Mouse (Mus musculus) central nervous system, embryonic 18 days (tissue): ENCODE measurements around the gene Tcf19. TPM values are rescaled to one million over a fixed set of nuclear protein-coding genes. Genes with fewer than 3 reads are reported as not detected.

Source experiments
- polyA plus RNA-seq: library from polyadenylated mRNA; depleted of rRNA; stranded (reverse); fragments of >200 nt; gene quantifications from 2 replicates; pipeline ENCODE4 v1.2.3, GENCODE M21; 2012; rRNA removed

Gene Tcf19
- polyA plus RNA-seq = 11.8 and 14.8 TPM in 2 replicates

DNA sequence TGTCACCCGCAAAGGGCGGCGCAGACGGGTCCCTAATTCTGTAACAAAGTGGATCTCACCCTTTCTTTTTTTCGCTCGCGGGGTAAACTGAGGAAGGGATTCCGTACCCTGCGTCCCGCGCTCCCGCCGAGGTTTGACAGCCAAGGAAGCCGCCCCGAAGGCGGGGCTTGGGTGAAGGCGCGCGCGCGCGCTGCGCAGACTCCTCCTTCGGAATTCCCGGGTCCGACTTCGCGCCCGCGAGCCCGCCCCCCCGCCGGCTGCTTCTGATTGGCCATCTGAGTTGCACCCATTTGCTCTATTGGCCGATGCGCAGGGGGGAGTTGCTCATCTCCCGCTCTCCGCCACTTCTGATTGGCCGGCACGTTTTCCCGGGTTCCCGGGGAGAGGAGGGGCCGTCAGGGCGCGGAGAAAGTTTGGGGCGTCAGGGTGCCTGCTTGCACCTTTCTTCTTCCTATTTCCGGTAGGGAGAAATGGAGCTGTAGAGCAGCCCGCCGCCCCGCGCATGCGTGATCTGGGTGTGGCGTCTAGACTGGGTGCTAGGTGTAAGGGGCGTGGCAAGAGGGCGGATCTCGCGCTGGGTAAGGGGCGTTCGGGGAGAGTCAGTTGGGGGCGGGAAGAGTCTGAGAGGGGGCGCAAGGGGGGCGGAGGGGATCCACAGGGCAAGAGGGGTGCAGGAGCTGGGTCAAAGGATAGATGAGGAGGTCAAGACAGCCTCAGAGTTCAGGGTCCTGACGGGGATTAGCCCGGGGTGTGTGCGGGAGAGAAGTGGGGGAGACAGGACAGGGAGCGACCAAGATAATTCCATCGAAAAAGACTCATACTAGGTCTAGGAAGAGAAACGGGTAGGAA, at the start of gene Tcf19, which contains the start of gene Cchcr1:
Tcf19 (minus strand) TSS at position 173 of the 849 bp plus-strand sequence.
Cchcr1 (plus strand) TSS at position 449 of the 849 bp plus-strand sequence.

DNA sequence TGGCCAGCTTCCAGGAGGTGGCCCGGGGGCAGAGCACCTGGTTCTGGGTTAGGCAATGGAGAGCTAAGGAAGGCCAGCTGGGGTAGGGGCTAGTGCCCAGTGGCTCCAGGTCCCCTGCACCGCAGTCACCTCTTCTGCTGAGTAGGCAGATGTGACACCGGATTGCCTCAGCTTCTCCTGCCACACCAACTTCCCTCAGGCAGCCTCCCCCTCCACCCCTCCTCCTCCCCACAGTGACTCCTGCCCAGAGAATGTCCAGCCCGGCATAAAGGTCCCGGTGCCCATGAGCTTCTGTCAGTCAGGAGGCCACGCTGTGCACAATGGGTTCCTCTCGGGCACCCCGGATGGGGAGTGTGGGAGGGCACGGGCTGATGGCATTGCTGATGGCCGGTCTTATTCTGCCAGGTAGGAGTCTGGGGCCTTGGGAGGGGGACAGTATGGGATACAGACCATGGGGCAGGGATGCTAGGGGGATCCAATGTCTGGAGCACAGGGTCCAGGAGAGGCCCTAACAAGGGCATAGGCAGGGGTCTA, 35.3 kb upstream of the Tcf19 start, which contains the start of gene Cdsn:
Cdsn (plus strand) TSS at position 248 of the 534 bp plus-strand sequence.

DNA sequence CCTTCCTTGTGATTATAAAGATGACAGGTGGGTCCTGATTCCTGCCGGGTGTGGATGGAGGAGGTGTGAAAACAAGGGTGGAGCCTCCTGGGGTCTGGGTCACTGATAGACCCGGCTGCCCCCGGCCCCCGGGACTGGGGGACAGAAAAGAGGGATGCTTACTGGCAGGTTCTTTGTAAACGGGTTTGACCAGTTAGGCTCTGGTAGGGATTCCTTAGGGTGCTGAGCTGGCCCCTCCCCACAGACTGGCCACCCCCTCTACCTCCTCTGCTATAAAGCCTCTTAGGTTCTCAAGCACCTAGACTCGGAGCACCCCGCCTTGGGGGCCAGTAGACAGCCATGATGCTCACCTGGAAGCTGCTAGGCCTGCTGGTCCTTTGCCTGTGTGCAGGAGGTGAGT, 16.3 kb upstream of the Tcf19 start, which contains the start of gene Psors1c2:
Psors1c2 (plus strand) TSS at position 301 of the 400 bp plus-strand sequence.

DNA sequence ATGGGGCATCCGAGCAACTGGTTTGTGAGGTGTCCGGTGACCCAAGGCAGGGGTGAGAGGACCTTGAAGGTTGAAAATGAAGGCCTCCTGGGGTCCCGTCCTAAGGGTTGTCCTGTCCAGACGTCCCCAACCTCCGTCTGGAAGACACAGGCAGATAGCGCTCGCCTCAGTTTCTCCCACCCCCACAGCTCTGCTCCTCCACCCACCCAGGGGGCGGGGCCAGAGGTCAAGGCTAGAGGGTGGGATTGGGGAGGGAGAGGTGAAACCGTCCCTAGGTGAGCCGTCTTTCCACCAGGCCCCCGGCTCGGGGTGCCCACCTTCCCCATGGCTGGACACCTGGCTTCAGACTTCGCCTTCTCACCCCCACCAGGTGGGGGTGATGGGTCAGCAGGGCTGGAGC, 10.8 kb downstream of the Tcf19 start, which contains the start of gene Pou5f1:
Pou5f1 (plus strand) TSS at position 243 of the 400 bp plus-strand sequence.

DNA sequence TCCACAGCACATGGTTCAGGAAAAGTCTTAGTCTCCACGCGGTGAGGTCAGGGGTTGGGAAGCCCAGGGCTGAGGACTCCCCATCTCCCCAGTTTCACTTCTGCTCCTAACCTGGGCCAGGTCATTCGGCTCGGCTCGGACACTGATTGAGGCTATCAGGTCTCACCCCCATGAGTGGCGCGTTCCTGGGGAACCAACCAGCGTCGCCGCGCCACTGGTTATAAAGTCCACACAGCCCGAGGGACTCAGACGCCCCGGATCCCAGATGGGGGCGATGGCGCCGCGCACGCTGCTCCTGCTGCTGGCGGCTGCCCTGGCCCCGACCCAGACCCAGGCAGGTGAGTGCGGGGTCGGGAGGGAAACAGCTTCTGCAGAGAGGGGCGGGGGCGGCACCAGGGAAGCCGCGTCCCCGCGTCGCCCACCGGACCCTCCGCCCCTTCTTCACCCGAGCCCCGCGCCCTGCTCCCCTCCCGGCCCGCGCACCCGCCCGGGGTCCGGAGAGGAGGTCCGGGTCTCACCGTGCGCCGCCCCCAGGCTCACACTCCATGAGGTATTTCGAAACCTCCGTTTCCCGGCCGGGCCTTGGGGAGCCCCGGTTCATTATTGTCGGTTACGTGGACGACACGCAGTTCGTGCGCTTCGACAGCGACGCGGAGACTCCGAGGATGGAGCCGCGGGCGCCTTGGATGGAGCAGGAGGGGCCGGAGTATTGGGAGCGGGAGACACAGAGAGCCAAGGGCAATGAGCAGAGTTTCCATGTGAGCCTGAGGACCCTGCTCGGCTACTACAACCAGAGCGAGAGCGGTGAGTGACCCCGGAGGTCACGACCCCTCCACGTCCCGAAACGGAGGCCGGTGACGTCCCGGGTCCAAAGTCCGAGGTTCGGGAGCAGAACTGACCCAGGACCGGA, 46.5 kb downstream of the Tcf19 start, which contains the start of gene H2-Q10:
H2-Q10 (plus strand) TSS at position 248 of the 910 bp plus-strand sequence.

Other genes starting within 250 kb of the Tcf19 start
- gene H2-Q1, start 196.4 kb downstream of the Tcf19 start, polyA plus RNA-seq = 0.27 and 0.48 TPM in 2 replicates
- gene H2-Q2, start 174.6 kb downstream of the Tcf19 start, polyA plus RNA-seq = 7.8 and 8.7 TPM in 2 replicates
- gene H2-Q4, start 137.2 kb downstream of the Tcf19 start, polyA plus RNA-seq = 3.3 and 3.5 TPM in 2 replicates
- 1.0 and 1.2 TPM in 2 replicates for gene H2-Q6, start 92.0 kb downstream of the Tcf19 start, polyA plus RNA-seq
- 3.6 and 4.1 TPM in 2 replicates for gene H2-Q7, start 77.7 kb downstream of the Tcf19 start, polyA plus RNA-seq
- gene H2-Q10, start 46.7 kb downstream of the Tcf19 start, polyA plus RNA-seq = 0.47 and 0.52 TPM in 2 replicates
- 0.12 TPM in 1 of 2 replicates, not detected in the other for gene Pou5f1, start 10.8 kb downstream of the Tcf19 start, polyA plus RNA-seq
- 9.8 and 10.1 TPM in 2 replicates for gene Cchcr1, start 276 bp upstream of the Tcf19 start, polyA plus RNA-seq
- gene Psors1c2, start 16.4 kb upstream of the Tcf19 start, polyA plus RNA-seq = 0.32 and 0.75 TPM in 2 replicates
- 0.07 and 1.2 TPM in 2 replicates for gene Cdsn, start 35.3 kb upstream of the Tcf19 start, polyA plus RNA-seq
- gene 2300002M23Rik, start 50.6 kb upstream of the Tcf19 start, polyA plus RNA-seq = 0.05 and 0.09 TPM in 2 replicates
- gene Sfta2, start 84.7 kb upstream of the Tcf19 start, polyA plus RNA-seq = not detected in 2 replicates
- gene Gm9573, start 109.8 kb upstream of the Tcf19 start, polyA plus RNA-seq = 0.10 TPM in 1 of 2 replicates, not detected in the other
- 0.04 TPM in 1 of 2 replicates, not detected in the other for gene Mucl3, start 126.9 kb upstream of the Tcf19 start, polyA plus RNA-seq
- 37.5 and 41.5 TPM in 2 replicates for gene Vars2, start 150.8 kb upstream of the Tcf19 start, polyA plus RNA-seq
- 28.6 and 29.1 TPM in 2 replicates for gene Gtf2h4, start 156.9 kb upstream of the Tcf19 start, polyA plus RNA-seq
- gene Ddr1, start 187.8 kb upstream of the Tcf19 start, polyA plus RNA-seq = 45.4 and 45.8 TPM in 2 replicates